Mouse (Mus musculus): Measurements from ENCODE around the gene Prr22. TPM values are rescaled to one million over a fixed set of nuclear protein-coding genes. Genes with fewer than 3 reads are reported as not detected.
A peak's percentile ranks its signal among the peaks of the same experiment; 100 is the strongest.

Gene Prr22
- polyA plus RNA-seq (2015; fragmentation: Nextera tagmentation; extraction: Ambion mirVana): 1.7 and 1.9 TPM in 2 replicates

DNA sequence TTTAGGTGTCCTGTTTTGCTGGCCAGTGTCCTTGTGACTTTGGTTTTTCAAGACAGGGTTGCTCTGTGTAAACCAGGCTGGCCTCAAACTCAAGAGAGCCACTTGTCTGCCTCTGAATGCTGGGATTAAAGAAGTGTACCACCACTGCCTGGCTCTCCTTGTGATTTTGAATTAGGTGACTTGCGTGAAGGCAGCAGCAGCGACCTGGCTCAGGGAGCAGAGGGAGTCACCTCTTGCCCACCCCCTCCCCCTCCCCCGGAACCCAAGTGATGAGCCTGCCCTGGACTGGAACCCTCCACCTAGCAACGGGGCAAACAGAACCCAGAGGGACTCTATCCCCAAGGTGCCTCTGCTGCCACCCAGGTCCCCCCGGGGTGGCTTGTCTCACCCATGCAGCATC, at the start of gene Prr22:
Gene Prr22 (plus strand): TSS at position 301 of the 400 bp plus-strand sequence.
- H3K27me3 ChIP-seq: no peaks in the 10 kb centered on the region
- H3K4me1 ChIP-seq (replicated peaks): peaks cover 7% of the 10 kb centered on the region
- H3K36me3 ChIP-seq: peaks cover 55% of the 10 kb centered on the region
- H3K9me3 ChIP-seq: no peaks in the 10 kb centered on the region
- no peak for ATAC-seq
- H3K9ac ChIP-seq (replicated peaks): no peak within 1 kb of the TSS
- no peak within 1 kb of the TSS for H3K27ac ChIP-seq
- 95% methylated on average over 5 of the region's 5 CpGs for WGBS
- no peak within 1 kb of the TSS for H3K4me3 ChIP-seq (replicated peaks)
- H3K4me2 ChIP-seq (replicated peaks): no peak within 1 kb of the TSS

DNA sequence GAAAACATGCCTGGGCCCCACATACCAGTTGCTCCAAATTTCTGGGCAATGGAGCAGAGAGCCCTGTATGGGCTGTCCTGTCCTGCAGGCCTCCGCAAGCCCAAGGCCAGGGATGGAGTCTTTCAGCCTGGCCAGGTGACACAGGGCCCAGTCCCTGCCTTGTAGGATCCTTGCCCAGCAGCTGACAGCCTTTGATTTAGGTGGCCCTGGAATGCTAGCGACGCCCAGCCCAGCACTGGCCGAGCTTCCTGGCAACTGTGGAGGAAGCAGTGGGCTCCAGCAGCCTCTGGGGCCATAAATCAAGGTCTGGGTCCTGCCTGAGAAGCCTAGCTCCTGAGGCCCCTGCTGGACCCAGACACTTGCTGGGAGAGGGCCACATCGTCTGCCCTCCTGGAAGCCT, 47.6 kb upstream of the Prr22 start:
- Histone ChIP-seq H3K4me1 (replicated peaks) (peaks cover 22% of the 10 kb centered on the region), H3K9me3 (no peaks in the 10 kb centered on the region), H3K27ac (no peak overlapping the region), H3K27me3 (no peaks in the 10 kb centered on the region), H3K9ac (replicated peaks) (no peak overlapping the region; the same call in 1 of the 2 replicates), H3K36me3 (peaks cover 49% of the 10 kb centered on the region), H3K4me3 (replicated peaks) (no peak overlapping the region), H3K4me2 (replicated peaks) (no peak overlapping the region)
- no peak for ATAC-seq
- WGBS: 96% methylated on average over 5 of the region's 5 CpGs

DNA sequence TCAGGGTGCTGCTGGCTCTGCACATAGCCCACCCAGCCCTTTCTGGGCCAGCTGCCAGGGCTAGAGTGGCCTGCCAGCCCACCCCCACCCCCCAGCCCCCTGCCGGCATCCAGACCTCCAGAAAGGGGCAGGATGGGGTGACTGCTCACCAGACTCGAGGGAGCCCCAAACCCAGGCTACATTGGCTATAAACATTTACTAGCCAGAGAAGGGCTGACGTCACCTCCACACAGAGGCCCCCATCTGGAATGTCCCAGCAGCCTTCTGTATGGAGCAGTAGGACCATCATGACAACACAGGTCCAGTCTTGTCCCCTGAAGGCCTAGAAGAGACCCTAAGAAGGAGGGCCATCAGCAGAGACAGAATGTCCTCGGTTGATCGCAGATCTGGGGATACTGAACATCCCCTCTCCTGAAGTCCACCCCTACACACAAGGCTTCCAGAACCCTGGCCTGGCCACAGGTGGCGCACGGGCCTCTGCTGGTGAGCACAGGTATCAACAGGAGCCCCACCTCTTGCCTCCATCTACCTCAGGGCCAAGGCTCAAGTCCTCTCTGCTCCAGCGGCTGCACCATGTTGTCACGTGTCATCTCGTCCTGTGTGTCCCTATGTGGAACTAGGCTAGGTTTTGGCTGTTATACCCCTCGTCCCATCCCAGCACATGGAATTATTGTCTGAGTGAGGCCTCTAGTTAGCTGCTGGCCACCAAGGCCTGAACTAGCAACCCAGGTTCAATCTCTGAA, 46.5 kb upstream of the Prr22 start:
- Histone ChIP-seq H3K4me2 (replicated peaks) (no peak overlapping the region), H3K27ac (no peak overlapping the region), H3K9me3 (no peaks in the 10 kb centered on the region), H3K27me3 (no peaks in the 10 kb centered on the region), H3K36me3 (peaks cover 49% of the 10 kb centered on the region), H3K4me3 (replicated peaks) (no peak overlapping the region), H3K9ac (replicated peaks) (no peak overlapping the region), H3K4me1 (replicated peaks) (peaks cover 16% of the 10 kb centered on the region)
- WGBS: 90% methylated on average over 11 of the region's 11 CpGs
- no peak for ATAC-seq

DNA sequence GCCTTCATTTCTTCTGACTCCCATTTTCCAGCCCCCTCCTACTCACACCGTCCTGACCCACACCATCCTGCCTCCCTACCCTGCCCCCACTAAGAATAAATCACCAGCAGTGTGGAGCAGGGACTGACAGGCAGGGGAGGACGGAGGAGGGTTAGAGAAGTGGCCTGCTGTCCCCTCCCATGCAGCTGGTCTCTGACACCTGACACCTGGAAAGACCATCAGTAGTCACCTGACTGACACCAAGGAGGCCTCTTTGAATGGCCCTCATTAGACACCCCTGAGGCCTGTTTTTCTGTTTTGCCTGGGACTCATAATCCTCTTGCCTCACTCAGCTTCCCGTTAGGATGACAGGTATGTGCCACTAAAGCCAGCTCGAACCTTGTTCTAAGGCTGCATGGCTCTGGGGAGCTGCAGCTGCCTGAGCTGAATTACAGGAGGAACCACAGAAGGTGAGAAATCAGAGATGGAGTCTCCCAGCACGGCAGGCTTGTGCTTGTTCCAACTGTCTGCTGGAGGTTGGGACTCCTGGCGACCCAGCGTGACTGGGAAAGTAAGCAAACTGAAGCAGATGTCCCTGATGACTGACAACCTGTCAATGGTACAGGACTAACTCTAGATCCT, 42.9 kb upstream of the Prr22 start:
- peaks cover 4% of the 10 kb centered on the region for H3K4me1 ChIP-seq (replicated peaks)
- peaks cover 34% of the 10 kb centered on the region for H3K36me3 ChIP-seq
- H3K9me3 ChIP-seq: no peaks in the 10 kb centered on the region
- WGBS: 19% methylated on average over 7 of the region's 7 CpGs
- no peak for ATAC-seq
- H3K9ac ChIP-seq (replicated peaks): no peak overlapping the region
- H3K4me2 ChIP-seq (replicated peaks): no peak overlapping the region
- H3K27ac ChIP-seq: no peak overlapping the region
- no peak overlapping the region for H3K4me3 ChIP-seq (replicated peaks)
- H3K27me3 ChIP-seq: no peaks in the 10 kb centered on the region

DNA sequence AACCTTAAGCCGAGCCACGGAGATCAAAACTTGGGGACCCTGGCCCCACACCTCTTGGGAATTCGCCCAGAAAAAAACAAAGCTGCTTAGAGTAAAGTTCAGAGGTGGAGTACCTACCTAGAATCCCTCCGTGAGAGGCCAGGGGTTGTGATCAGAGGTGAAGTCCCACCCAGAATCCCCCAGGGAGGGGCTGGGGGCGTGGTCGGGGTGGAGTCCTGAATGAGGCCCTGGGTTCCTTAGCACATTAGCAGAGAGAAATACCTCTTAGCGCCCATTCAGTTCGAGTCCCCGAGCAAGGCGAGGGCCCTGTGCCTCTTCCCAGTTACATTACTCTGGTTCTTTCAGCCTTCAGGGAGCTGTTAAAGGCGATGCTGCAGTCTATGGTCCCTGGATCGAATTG, 42.4 kb upstream of the Prr22 start:
- H3K27ac ChIP-seq: no peak overlapping the region
- no peak overlapping the region for H3K9ac ChIP-seq (replicated peaks)
- H3K9me3 ChIP-seq: no peaks in the 10 kb centered on the region
- WGBS: 10% methylated on average over 12 of the region's 12 CpGs
- ATAC-seq: no peak
- H3K36me3 ChIP-seq: peaks cover 29% of the 10 kb centered on the region
- H3K4me2 ChIP-seq (replicated peaks): no peak overlapping the region
- H3K4me1 ChIP-seq (replicated peaks): peaks cover 4% of the 10 kb centered on the region
- H3K27me3 ChIP-seq: no peaks in the 10 kb centered on the region
- H3K4me3 ChIP-seq (replicated peaks): no peak overlapping the region

DNA sequence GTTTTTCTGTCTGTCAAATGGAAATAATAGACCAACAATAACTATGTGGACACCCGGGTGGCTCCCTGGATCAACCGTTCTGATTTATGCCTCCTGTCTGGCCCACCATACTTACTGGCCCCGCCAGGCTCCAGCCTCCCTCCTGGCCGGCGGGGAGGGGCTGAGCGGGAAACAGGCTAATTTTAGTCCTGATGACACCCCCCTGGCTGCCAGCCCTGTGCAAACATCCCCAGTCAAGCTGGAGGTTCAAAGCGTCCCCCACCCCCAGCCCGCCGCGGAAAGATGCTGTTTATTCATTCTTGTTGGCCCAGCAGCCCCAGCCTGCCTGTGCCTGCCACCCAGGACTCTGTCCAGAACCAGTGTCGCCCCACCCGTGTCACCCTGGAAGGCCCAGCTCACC, 41.9 kb upstream of the Prr22 start:
- Histone ChIP-seq H3K27ac (no peak overlapping the region), H3K27me3 (no peaks in the 10 kb centered on the region), H3K9ac (replicated peaks) (no peak overlapping the region), H3K4me1 (replicated peaks) (peaks cover 4% of the 10 kb centered on the region), H3K36me3 (peaks cover 24% of the 10 kb centered on the region), H3K4me2 (replicated peaks) (no peak overlapping the region), H3K9me3 (no peaks in the 10 kb centered on the region), H3K4me3 (replicated peaks) (no peak overlapping the region)
- ATAC-seq: 0 out of 2 replicates have a peak, but pooled peaks have one; percentile 17
- WGBS: 47% methylated on average over 12 of the region's 12 CpGs

DNA sequence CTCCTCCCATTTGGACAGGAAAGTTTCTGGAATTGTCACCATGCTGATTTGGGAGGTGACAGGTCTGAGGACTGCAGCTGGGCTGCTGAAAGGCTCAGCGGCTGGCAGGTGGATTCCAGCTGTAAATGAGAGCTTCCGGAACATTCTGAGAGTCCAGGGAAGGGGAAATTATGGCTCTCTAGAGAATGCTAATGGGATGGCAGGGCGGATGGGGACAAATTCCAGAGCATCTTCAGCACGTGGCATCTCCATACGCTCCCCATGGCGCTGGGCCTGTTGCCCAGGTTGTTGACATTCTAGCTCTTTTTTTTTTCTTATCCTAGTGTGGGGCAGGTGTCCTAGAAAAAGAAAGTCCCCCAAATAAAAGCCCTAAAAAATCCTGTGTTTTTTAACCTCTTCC, 40.9 kb upstream of the Prr22 start:
- no peak overlapping the region for H3K9ac ChIP-seq (replicated peaks)
- no peaks in the 10 kb centered on the region for H3K27me3 ChIP-seq
- H3K27ac ChIP-seq: no peak overlapping the region
- H3K4me2 ChIP-seq (replicated peaks): no peak overlapping the region
- no peak overlapping the region for H3K4me3 ChIP-seq (replicated peaks)
- ATAC-seq: no peak
- H3K9me3 ChIP-seq: no peaks in the 10 kb centered on the region
- H3K4me1 ChIP-seq (replicated peaks): peaks cover 4% of the 10 kb centered on the region
- WGBS: 66% methylated on average over 6 of the region's 6 CpGs
- H3K36me3 ChIP-seq: peaks cover 14% of the 10 kb centered on the region

DNA sequence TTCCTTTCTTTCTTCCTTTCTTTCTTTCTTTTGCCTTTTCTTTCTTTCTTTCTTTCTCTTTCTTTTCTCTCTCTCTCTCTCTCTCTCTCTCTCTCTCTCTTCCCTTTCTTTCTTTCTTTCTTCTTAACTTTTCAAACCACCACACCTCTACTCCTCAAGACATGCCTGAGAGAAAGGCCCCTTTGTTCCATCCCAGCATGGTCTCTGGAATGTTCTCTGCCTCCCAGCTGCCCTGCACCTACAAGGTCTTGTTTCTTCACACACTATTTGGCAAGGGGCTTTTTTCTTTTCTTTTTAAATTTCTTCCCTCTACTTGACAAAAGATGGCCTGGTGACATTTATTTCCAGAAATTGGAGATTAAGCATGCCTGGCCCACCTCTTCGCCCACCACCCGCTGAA, 40.4 kb upstream of the Prr22 start:
- 47% methylated on average over 2 of the region's 2 CpGs for WGBS
- ATAC-seq: no peak

DNA sequence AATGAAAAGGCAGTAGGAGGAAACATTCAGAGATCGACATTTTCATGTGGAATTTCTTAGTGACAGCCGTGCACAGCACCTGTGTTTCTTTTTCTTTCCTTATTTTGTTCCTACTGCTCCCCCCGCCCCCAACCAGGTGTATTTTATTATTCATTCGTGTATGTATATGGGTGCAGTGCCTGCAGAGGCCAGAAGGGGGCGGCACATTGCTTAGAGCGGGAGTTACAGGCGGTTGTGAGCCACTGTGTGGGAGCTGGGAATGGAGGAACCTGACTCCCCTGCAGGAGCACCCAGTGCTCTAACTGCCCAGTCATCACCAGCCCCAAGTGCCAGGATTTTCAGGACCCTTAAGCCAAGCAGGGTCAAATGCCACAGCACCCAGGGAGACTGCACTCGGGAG, 33.5 kb upstream of the Prr22 start:
- no peaks in the 10 kb centered on the region for H3K27me3 ChIP-seq
- no peaks in the 10 kb centered on the region for H3K9me3 ChIP-seq
- no peak overlapping the region for H3K4me2 ChIP-seq (replicated peaks)
- 41% methylated on average over 8 of the region's 8 CpGs for WGBS
- H3K4me1 ChIP-seq (replicated peaks): no peaks in the 10 kb centered on the region
- H3K9ac ChIP-seq (replicated peaks): no peak overlapping the region
- ATAC-seq: no peak
- H3K36me3 ChIP-seq: no peaks in the 10 kb centered on the region
- H3K4me3 ChIP-seq (replicated peaks): no peak overlapping the region
- H3K27ac ChIP-seq: no peak overlapping the region

More for the DNA sequence above, 40.4 kb upstream of the Prr22 start:
- H3K9ac ChIP-seq (replicated peaks): no peak overlapping the region
- H3K36me3 ChIP-seq: 0 out of 2 replicates have a peak, but pooled peaks cover 9% of the 10 kb centered on the region
- H3K4me2 ChIP-seq (replicated peaks): no peak overlapping the region
- no peak overlapping the region for H3K4me3 ChIP-seq (replicated peaks)
- H3K27ac ChIP-seq: no peak overlapping the region
- H3K27me3 ChIP-seq: no peaks in the 10 kb centered on the region
- H3K9me3 ChIP-seq: no peaks in the 10 kb centered on the region
- H3K4me1 ChIP-seq (replicated peaks): peaks cover 4% of the 10 kb centered on the region

DNA sequence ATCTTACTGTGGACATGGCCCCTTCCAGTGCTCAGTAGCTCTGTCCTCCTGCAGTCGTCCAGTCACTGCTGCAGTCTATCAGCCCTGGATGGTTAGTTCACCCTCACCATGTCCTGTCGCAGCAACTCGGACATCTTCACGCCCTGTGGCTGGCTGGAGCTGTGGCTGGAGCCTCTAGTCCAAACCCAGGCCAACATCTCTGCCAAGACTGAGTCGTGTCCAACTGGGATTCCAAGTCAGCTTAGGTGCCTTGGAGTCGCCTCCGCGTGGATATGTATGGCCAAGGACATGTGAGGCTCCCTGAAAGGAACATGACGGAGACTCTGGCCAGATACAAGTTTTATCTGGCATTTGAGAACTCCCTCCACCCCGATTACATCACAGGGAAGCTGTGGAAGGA, 31.8 kb upstream of the Prr22 start:
- Histone ChIP-seq H3K4me1 (replicated peaks) (no peaks in the 10 kb centered on the region), H3K4me2 (replicated peaks) (no peak overlapping the region), H3K9ac (replicated peaks) (no peak overlapping the region), H3K36me3 (no peaks in the 10 kb centered on the region), H3K4me3 (replicated peaks) (no peak overlapping the region), H3K27me3 (no peaks in the 10 kb centered on the region), H3K27ac (no peak overlapping the region), H3K9me3 (no peaks in the 10 kb centered on the region)
- WGBS: 83% methylated on average over 10 of the region's 10 CpGs
- ATAC-seq: no peak

DNA sequence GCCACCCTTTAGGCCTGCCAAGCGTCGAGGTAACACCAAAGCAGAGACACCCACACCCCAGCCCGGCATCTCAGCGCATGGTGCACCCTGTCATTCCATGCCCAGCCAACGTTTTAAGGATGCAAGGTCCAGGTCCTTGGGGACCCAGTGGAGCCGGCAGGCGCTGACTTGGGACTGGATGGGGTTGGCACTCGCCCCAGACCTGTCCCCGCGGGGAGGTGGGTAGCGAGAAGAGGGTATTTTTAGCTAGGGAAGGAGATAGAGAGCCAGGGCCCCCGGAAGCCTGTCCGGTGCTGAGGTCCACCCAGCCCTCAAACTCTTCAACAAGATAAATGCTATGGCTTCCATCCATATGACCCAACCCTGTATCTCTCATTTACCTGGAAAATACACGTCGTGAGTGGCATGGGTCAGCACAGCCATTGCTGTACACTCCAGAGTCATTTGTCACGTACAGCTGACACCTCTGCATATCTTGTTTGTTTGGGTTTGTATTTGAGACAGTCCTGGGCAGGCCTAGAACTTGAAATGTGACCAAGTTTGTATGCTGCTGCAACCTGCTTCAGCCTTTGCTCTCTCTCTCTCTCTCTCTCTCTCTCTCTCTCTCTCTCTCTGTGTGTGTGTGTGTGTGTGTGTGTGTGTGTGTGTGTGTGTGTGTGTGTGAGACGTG, 29.8 kb upstream of the Prr22 start:
- Histone ChIP-seq H3K27me3 (no peaks in the 10 kb centered on the region), H3K36me3 (no peaks in the 10 kb centered on the region), H3K4me2 (replicated peaks) (no peak overlapping the region), H3K9me3 (no peaks in the 10 kb centered on the region), H3K4me1 (replicated peaks) (no peaks in the 10 kb centered on the region), H3K9ac (replicated peaks) (no peak overlapping the region), H3K4me3 (replicated peaks) (no peak overlapping the region), H3K27ac (no peak overlapping the region)
- 86% methylated on average over 17 of the region's 17 CpGs for WGBS
- ATAC-seq: no peak

DNA sequence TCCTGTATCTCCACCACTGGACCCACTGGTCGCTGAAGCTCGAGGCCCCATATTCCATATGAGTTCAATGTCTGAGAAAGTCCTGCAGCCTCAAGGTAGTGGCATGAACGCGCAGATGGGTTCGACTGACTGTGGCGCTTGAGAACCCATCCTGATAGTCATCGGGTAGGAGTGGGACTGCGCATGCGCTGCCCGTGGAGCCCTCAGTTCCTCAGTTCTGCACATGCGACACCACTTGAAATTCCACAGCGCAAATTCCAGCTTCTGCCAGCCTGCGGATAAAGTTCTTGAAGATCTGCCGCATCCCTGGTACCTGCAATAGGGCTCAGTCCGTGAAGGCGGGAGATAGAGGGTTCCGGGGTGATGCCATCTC, 29.3 kb upstream of the Prr22 start:
- ATAC-seq: no peak
- Histone ChIP-seq H3K36me3 (no peaks in the 10 kb centered on the region), H3K27ac (no peak overlapping the region), H3K9me3 (no peaks in the 10 kb centered on the region), H3K9ac (replicated peaks) (no peak overlapping the region), H3K4me2 (replicated peaks) (no peak overlapping the region), H3K4me1 (replicated peaks) (no peaks in the 10 kb centered on the region), H3K27me3 (no peaks in the 10 kb centered on the region), H3K4me3 (replicated peaks) (no peak overlapping the region)
- WGBS: 81% methylated on average over 17 of the region's 17 CpGs

All from midbrain, embryonic 13.5 days (tissue).